Mouse (Mus musculus) left cerebral cortex, adult 6 months (tissue): ENCODE measurements around the gene Derl2. TPM values are rescaled to one million over a fixed set of nuclear protein-coding genes. Genes with fewer than 3 reads are reported as not detected.

Source experiments
- long read RNA-seq, 2 experiments: library from polyadenylated mRNA; unstranded; transcript quantifications; one replicate each; pipeline ENCODE4 v2.0.0; 2019 to 2020
- polyA plus RNA-seq: library from polyadenylated mRNA; unstranded; fragments of <200 nt; fragmentation: Nextera tagmentation; gene quantifications from 2 replicates; pipeline ENCODE4 v1.2.3, GENCODE M21; 2021

The Derl2 gene
- 22.2 and 23.8 TPM in 2 replicates for polyA plus RNA-seq
- long read RNA-seq, experiment 1, transcript Derl2-206 (7 exons, 3,666 nt), result major isoform, 91 of 103 reads
- long read RNA-seq, experiment 1, partial matches to known transcripts, result 8 of 103 reads
- long read RNA-seq, experiment 1, other reads (novel, unspliced or antisense), result 2 of 103 reads
- long read RNA-seq, experiment 2, transcript Derl2-206 (7 exons, 3,666 nt), result major isoform, 26 of 33 reads
- long read RNA-seq, experiment 2, partial matches to known transcripts, result 0 of 33 reads
- long read RNA-seq, experiment 2, other reads (novel, unspliced or antisense), result 7 of 33 reads

DNA sequence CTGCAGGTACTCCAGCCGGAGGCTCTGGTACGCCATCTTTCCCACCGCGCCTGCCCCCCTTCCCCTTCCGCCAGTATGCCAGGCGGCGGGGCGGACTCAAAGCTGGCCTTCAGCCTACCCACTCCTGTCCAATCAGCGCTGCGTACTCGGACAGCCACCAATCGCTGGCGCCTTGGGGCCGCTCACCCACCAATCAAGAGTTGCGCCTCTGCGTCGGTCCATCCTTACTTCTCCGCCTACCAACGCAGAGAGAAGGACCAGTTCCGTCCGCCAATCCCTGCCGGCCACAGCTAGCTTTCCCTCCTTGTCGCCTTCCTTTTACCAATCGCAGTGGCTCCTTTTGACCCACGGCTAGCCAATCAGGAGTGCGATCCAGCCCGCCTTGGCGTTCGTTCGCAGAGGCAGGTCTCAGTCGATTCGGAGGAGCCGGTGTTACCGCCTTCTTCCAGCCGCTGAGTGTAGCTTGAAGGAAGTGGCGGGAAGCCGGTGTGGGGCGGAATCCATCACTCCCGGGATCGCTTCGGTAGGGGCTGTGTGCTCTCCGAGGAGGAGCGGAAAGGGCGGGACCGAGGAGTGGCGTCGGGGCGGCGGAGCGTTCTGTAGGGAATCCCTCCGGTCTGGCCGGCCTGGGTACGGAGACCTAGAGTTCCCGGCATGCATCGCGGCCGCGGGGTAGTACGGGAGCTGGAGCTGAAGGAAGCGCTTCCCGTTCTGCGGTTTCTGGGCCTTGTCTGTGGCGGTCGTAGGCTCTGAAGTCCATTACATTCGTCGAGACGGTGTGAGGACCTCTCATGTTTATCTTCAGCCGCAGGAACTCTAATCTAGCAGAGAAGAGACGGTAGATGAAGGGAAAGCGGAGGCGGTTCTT, at the start of gene Derl2, which contains the start of gene Mis12:
Gene Derl2, minus strand, starts transcription at position 641 of the 868 bp plus-strand sequence.
Gene Mis12, plus strand, starts transcription at position 411 of the 868 bp plus-strand sequence.

DNA sequence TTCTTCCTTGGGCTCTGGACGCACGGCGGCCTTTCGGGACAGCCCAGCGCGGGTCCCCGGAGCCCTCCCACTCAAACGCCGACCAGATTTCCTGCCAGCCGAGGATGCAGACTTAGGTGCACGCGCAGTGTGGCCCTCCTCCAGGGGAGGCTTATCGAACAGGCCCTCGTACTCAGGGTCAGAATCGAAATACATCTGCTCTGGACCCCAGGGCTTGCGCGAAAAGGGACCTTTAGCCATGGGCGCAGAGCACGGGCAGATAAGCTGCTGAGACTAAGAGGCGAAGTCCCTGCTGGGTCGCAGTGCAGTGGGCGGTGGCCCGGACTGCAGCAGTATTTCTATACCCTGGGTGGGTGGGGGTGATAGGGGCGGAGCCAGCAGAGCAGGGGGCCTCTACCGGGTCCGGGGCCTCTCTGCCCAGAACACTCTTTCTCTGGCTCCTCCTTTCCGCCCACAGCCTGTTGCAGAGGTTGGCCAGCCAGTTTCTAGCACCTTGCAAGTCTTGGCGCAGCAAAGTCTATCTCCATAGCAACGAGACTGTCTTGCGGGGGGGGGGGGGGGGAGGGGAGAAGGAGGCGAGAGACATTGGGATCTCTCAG, 13.6 kb upstream of the Derl2 start, which contains the start of gene 6330403K07Rik:
Gene 6330403K07Rik, minus strand, starts transcription at position 351 of the 599 bp plus-strand sequence.

DNA sequence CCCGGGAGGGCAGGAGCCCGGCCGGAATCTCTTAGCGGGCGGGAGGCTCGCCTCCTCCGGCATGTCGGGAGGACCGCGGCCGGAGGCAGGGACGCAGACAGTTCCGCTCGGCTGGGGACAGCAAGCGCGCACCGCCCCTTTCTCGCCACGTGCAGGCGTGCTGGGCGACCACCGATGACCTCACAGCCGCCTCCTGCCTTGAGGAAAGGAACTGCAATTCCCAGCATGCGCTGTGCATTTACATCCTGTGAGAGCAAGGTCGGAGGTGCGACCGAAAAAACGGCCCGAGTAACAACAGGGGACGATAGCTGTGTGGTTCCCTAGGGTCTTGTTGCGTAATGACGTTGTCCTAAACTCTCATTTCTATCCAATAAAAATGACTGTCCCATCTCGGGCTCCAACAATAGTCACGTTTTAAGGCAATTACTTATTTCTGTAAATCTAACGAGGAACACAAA, 15.3 kb downstream of the Derl2 start, which contains the start of gene Dhx33:
Gene Dhx33, minus strand, starts transcription at position 122 of the 458 bp plus-strand sequence.

DNA sequence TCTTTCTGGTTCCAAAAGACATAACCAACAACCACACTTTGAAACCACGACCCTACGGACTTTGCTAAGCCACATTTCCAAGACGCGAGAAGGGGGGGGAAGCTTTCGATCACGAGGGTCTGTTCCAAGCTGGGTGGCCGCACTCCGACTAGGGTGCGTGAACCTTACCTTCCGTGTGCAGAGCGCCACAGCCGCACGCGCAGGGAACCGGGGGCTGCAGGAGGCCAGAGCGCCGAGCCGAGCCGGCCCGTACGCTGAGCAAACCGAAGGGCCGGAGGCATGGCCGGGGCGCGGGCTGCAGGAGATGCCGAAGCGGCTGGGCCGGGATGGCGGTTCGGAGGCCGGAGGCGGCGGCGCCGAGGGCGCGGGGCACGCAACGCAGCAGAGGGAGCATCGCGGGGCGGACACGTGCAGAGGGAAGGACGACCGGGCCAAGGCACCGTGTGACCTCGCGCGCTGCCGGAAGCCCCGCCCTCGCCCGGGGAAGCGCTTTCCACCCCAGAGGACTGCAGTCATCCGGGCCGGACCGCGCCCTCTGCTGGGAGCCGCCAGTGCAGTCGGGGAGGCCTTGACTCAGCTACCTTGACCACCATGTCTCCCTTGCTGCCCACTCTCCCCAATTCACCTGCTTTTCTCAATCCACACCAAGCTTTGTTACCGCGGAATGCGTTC, 36.9 kb downstream of the Derl2 start, which contains the start of gene C1qbp:
Gene C1qbp, minus strand, starts transcription at position 470 of the 672 bp plus-strand sequence.

DNA sequence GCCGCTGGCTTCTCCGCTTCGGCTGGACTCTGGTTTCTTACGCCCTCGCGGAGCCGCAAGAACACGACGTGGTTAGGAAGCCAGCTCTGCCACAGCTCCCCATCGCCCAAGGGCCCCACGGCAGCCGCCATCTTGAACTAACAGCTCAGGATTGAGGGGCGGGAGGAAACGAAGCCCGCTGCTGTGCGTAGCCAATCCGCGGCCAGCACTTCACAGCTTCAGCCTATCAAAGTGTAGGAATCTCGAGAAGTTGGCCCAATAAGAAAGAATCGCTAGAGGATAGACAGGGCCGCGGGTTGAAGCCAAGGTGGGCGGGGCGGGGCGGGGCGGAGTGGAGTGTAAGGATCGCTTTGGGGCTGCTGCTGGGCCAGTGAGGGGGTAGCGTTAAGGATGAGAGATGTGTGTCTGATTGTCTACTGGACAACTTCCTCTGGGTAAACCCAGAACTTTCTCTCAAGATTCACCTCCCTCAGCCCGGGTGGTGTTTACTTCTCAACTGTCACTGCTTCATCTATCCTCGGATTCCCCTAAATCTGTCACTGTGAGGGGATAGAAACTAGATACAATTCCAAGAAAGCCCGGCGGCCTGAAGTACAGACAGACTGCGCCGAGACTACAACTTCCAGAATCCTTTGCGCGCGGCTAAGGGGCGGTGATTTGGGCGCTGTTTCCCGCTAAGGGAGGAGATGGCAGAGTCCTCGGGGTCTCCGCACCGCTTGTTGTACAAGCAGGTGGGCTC, 49.7 kb downstream of the Derl2 start, which contains the start of the genes Nup88 and Rpain:
Gene Nup88, minus strand, starts transcription at position 153 of the 739 bp plus-strand sequence.
Gene Rpain, plus strand, starts transcription at position 393 of the 739 bp plus-strand sequence.

Other genes with a start within 250 kb of the Derl2 start
- gene Scimp, start 207.3 kb downstream of the Derl2 start, polyA plus RNA-seq, result 0.20 TPM in 1 of 2 replicates, not detected in the other
- 88.3 and 101 TPM in 2 replicates for gene Rabep1, start 175.1 kb downstream of the Derl2 start, polyA plus RNA-seq
- 25.6 and 31.6 TPM in 2 replicates for gene Nup88, start 49.9 kb downstream of the Derl2 start, polyA plus RNA-seq
- 42.2 and 53.7 TPM in 2 replicates for gene Rpain, start 49.6 kb downstream of the Derl2 start, polyA plus RNA-seq
- gene C1qbp, start 36.8 kb downstream of the Derl2 start, polyA plus RNA-seq, result 187 and 197 TPM in 2 replicates
- 5.9 and 7.5 TPM in 2 replicates for gene Dhx33, start 15.4 kb downstream of the Derl2 start, polyA plus RNA-seq
- 10.2 and 10.6 TPM in 2 replicates for gene Mis12, start 230 bp downstream of the Derl2 start, polyA plus RNA-seq
- gene 6330403K07Rik, start 13.7 kb upstream of the Derl2 start, polyA plus RNA-seq, result 280 and 322 TPM in 2 replicates
- 0.04 TPM in 1 of 2 replicates, not detected in the other for gene Nlrp1a, start 124.9 kb upstream of the Derl2 start, polyA plus RNA-seq
- 0.04 TPM in 1 of 2 replicates, not detected in the other for gene Nlrp1b, start 210.9 kb upstream of the Derl2 start, polyA plus RNA-seq